Mouse (Mus musculus) lung, embryonic 16.5 days (tissue): ENCODE results near the gene Rasgrf1. TPM values are rescaled to one million over a fixed set of nuclear protein-coding genes. Genes with fewer than 3 reads are reported as not detected.

Experiments used
- ATAC-seq: fragments of 200-750 bp; cut with Nextera tagmentation; 2 replicates; pipeline ENCODE4 v1.8.0; 2017; ENCODE audit warnings: low read depth, mild to moderate bottlenecking, moderate library complexity
- H3K27ac ChIP-seq: fragments of 300-500 bp; sonication (generic); 2 replicates; pipeline ENCODE4 v1.5.1; 2014; ENCODE audit warnings: mild to moderate bottlenecking, control low read depth, low read length
- H3K27me3 ChIP-seq: fragments of 300-500 bp; sonication (generic); 2 replicates; pipeline ENCODE4 v1.6.1; 2014; ENCODE audit warnings: low read depth, low read length, mixed read lengths; ENCODE audit not compliant: control insufficient read depth, insufficient read depth
- H3K36me3 ChIP-seq: fragments of 300-500 bp; sonication (generic); 2 replicates; pipeline ENCODE4 v1.6.1; 2014; ENCODE audit warnings: low read length; ENCODE audit not compliant: control insufficient read depth, insufficient read depth
- H3K4me1 ChIP-seq: fragments of 300-500 bp; sonication (generic); replicated peaks from 2 replicates; pipeline ENCODE4 v1.6.1; 2014; ENCODE audit warnings: low read length, mixed read lengths; ENCODE audit not compliant: control insufficient read depth, insufficient read depth
- H3K4me2 ChIP-seq: fragments of 300-500 bp; sonication (generic); 2 replicates; pipeline ENCODE4 v1.6.1; 2014; ENCODE audit warnings: low read depth, low read length, control low read depth
- H3K4me3 ChIP-seq: fragments of 300-500 bp; sonication (generic); 2 replicates; pipeline ENCODE4 v1.5.1; 2014; ENCODE audit warnings: mild to moderate bottlenecking, low read length, control low read depth
- H3K9ac ChIP-seq: fragments of 300-500 bp; sonication (generic); 2 replicates; pipeline ENCODE4 v1.6.1; 2014; ENCODE audit warnings: low read length, control low read depth
- H3K9me3 ChIP-seq: fragments of 300-500 bp; sonication (generic); 2 replicates; pipeline ENCODE4 v1.6.1; 2016; ENCODE audit warnings: low read length; ENCODE audit not compliant: control insufficient read depth
- WGBS: fragments of 180-500 bp; shearing (Covaris S2); extraction: QIAGEN DNeasy Blood & Tissue Kit; methylation state at CpG from one replicate; pipeline ENCODE4 v1.1.7; 2014; 5-methylcytosine and 5-hydroxymethylcytosine counted together
- polyA plus RNA-seq: library from polyadenylated mRNA; unstranded; fragments of >200 nt; fragmentation: Nextera tagmentation; extraction: Ambion mirVana; gene quantifications from 2 replicates; pipeline ENCODE4 v1.2.1, GENCODE M21; 2015

Rasgrf1 gene
- 0.79 and 1.5 TPM in 2 replicates for polyA plus RNA-seq

DNA sequence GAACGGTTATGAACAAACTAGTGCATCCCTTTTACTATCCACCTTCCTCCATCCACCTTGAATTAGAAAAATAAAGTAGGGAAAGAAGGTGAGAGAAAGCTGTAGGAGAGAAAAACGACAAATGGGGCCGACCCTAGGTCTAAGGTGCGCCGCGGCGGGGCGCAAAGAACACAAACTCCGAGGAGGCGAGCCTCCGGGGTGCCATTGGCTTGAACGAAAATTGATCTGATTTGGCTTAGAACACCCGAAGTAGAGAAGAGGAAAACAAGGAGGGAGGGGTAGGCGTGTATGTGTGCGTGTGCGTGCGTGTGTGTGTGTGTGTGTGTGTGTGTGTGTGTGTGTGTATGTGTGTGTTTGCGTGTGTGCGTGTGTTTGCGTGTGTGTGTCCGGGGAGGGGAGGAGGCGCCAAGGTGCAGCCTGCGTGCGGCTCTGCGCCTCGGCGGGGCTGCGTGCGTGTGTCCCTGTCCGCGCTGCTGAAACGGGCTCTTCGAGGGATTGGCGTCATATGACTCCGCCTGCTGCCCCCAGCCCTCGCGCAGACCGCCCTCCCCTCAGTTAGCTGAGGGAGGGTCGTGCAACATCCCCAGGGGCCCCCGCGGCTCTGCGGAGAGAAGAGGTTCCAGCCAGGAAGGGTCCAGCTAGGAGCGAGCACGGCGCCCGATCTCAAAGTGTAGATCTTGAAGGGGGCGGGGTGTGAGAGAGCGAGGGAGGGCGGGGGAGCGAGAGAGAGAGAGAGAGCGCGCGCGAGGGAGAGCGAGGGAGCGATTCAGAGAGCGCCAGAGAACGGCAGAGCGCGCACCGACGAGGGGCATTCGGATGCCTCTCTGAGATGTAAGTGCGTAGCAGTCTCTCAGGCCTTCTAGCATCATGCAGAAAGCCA is at the start of gene Rasgrf1:
TSS of gene Rasgrf1 (plus strand) at position 778 of the 880 bp plus-strand sequence.
- Histone ChIP-seq H3K9ac (peak within 1 kb of the TSS; percentile 46), H3K36me3 (no peaks in the 10 kb centered on the region), H3K27ac (no peak within 1 kb of the TSS), H3K27me3 (peaks cover 64% of the 10 kb centered on the region), H3K4me1 (peaks cover 24% of the 10 kb centered on the region), H3K4me2 (peak within 1 kb of the TSS; percentile 93), H3K9me3 (no peaks in the 10 kb centered on the region), H3K4me3 (peak within 1 kb of the TSS; percentile 53)
- peak; percentile 75 for ATAC-seq
- WGBS, result under 1% methylated on average over 59 of the region's 64 CpGs

DNA sequence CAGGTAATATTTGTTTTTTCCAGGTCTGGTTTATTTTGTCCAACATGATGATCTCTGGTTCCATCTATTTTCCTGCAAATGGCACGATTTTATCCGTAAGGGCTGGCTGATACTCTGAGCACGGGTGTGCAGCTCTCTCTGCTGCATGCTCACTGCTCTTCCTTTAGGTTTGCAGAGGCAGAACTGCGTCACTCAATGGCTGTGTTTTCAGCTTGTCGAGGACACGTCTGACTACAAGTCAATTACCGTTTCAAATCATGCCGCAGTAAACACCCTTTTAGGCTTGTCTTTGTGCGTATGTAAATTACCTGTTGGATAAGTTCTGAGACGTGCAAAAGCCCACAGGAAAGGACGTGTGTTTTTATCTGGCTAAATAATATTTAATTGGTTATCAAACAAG is 49.6 kb upstream of the Rasgrf1 start:
- H3K4me3 ChIP-seq, result no peak overlapping the region
- no peak overlapping the region for H3K4me2 ChIP-seq
- no peaks in the 10 kb centered on the region for H3K9me3 ChIP-seq
- 68% methylated on average over 11 of the region's 11 CpGs for WGBS
- no peaks in the 10 kb centered on the region for H3K27me3 ChIP-seq
- no peak overlapping the region for H3K27ac ChIP-seq
- no peaks in the 10 kb centered on the region for H3K36me3 ChIP-seq
- no peak for ATAC-seq
- no peaks in the 10 kb centered on the region for H3K4me1 ChIP-seq
- no peak overlapping the region for H3K9ac ChIP-seq

GRCm38 (mm10) chr9:89860584-89860983 is 49.1 kb upstream of the Rasgrf1 start:
- H3K9me3 ChIP-seq, result no peaks in the 10 kb centered on the region
- H3K27me3 ChIP-seq, result no peaks in the 10 kb centered on the region
- no peak for ATAC-seq
- H3K4me2 ChIP-seq, result no peak overlapping the region
- H3K4me3 ChIP-seq, result no peak overlapping the region
- H3K4me1 ChIP-seq, result no peaks in the 10 kb centered on the region
- no peak overlapping the region for H3K27ac ChIP-seq
- no peaks in the 10 kb centered on the region for H3K36me3 ChIP-seq
- no peak overlapping the region for H3K9ac ChIP-seq
- 61% methylated on average over 6 of the region's 6 CpGs for WGBS

DNA sequence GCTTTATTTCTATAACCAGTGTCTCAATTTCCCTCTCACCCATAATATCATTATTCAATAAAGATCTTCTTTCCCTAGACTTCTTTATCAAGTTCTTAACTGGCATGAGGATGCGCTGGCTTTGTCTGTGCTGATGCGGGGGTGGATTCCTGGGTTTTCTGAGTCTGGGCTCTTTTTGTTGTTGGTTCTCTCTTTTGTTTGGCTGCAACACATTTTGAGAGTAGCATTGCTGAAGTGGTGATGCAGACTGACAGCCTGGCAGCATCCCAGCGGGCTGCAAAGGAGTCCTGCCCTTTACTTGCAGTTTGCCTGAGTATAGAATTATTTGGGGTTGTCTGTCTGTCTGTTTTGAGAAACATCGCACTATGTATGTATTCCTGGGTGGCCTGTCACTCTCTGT is 42.6 kb upstream of the Rasgrf1 start:
- no peak for ATAC-seq
- Histone ChIP-seq H3K27ac (no peak overlapping the region), H3K36me3 (no peaks in the 10 kb centered on the region), H3K4me1 (no peaks in the 10 kb centered on the region), H3K4me2 (no peak overlapping the region), H3K4me3 (no peak overlapping the region), H3K9ac (no peak overlapping the region), H3K27me3 (peaks cover 37% of the 10 kb centered on the region), H3K9me3 (no peaks in the 10 kb centered on the region)
- 56% methylated on average over 4 of the region's 4 CpGs for WGBS

GRCm38 (mm10) chr9:89868093-89868729 is 41.5 kb upstream of the Rasgrf1 start:
- no peak overlapping the region for H3K27ac ChIP-seq
- no peaks in the 10 kb centered on the region for H3K36me3 ChIP-seq
- no peaks in the 10 kb centered on the region for H3K4me1 ChIP-seq
- no peak overlapping the region for H3K4me3 ChIP-seq
- no peak for ATAC-seq
- no peak overlapping the region; the same call in 1 of the 2 replicates for H3K4me2 ChIP-seq
- 5% methylated on average over 16 of the region's 16 CpGs for WGBS
- H3K27me3 ChIP-seq, result peaks cover 37% of the 10 kb centered on the region
- no peaks in the 10 kb centered on the region for H3K9me3 ChIP-seq
- no peak overlapping the region for H3K9ac ChIP-seq

DNA sequence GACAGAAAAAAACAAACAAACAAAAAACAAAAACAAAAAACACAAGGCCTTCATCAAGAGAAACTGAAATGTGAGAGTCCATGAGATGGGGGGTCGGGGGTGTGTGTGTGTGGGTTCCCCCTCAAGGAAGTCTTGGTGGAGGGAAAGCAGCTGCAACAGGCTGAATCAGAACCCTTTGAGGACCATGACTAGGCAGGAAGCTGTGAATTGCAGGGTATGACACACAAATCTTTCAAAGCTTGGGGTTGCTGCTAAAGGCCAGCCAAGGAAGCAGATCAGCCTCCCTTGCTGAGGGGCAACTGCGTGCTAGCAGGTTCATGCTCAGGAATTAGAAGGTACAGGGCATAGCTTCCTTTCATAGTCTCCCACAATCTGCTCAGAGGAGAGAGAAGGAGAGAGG is 40.1 kb upstream of the Rasgrf1 start:
- H3K36me3 ChIP-seq, result no peaks in the 10 kb centered on the region
- no peak overlapping the region for H3K4me2 ChIP-seq
- no peak overlapping the region for H3K9ac ChIP-seq
- H3K4me1 ChIP-seq, result no peaks in the 10 kb centered on the region
- H3K4me3 ChIP-seq, result no peak overlapping the region
- ATAC-seq, result no peak
- no peak overlapping the region for H3K27ac ChIP-seq
- no peaks in the 10 kb centered on the region for H3K9me3 ChIP-seq
- 20% methylated on average over 2 of the region's 2 CpGs for WGBS
- H3K27me3 ChIP-seq, result peaks cover 40% of the 10 kb centered on the region

GRCm38 (mm10) chr9:89870531-89871150 is 39.1 kb upstream of the Rasgrf1 start:
- Histone ChIP-seq H3K9ac (no peak overlapping the region), H3K27me3 (peaks cover 45% of the 10 kb centered on the region), H3K9me3 (no peaks in the 10 kb centered on the region), H3K4me1 (no peaks in the 10 kb centered on the region), H3K4me2 (no peak overlapping the region), H3K36me3 (no peaks in the 10 kb centered on the region), H3K4me3 (no peak overlapping the region), H3K27ac (no peak overlapping the region)
- ATAC-seq, result no peak
- WGBS, result 10% methylated on average over 8 of the region's 8 CpGs

- no peak for ATAC-seq
- no peaks in the 10 kb centered on the region for H3K9me3 ChIP-seq
- no peak overlapping the region for H3K9ac ChIP-seq
- 60% methylated on average over 6 of the region's 6 CpGs for WGBS
- no peaks in the 10 kb centered on the region for H3K4me1 ChIP-seq
- no peak overlapping the region for H3K4me3 ChIP-seq
- no peak overlapping the region for H3K27ac ChIP-seq
- no peaks in the 10 kb centered on the region for H3K36me3 ChIP-seq
- no peak overlapping the region for H3K4me2 ChIP-seq
- peaks cover 51% of the 10 kb centered on the region for H3K27me3 ChIP-seq
Observed at GRCm38 (mm10) chr9:89872137-89872536, 37.6 kb upstream of the Rasgrf1 start.

DNA sequence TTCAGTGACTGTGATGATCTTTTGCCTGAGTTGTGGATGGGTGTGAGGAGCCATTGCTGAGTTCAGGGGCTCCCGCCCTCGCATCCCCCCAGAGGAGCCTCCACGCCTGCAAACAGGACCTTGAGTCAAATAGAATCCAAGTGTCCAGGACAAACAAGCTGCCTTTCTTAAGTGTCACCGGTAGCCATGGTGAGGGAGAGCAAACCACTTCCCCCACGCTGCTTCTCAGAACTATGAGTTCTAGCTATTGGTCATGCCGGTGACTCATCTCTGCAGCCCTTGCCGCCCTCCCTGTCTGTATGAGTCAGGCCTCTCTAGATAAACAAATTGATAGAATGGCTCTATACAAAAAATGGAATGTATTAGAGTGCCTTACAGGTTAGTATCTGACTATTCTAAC is 35.3 kb upstream of the Rasgrf1 start:
- no peaks in the 10 kb centered on the region for H3K4me1 ChIP-seq
- H3K27ac ChIP-seq, result no peak overlapping the region
- no peak overlapping the region for H3K4me2 ChIP-seq
- 30% methylated on average over 7 of the region's 7 CpGs for WGBS
- no peak overlapping the region for H3K9ac ChIP-seq
- H3K4me3 ChIP-seq, result no peak overlapping the region
- peaks cover 39% of the 10 kb centered on the region for H3K27me3 ChIP-seq
- peaks cover 2% of the 10 kb centered on the region; the same call in 1 of the 2 replicates for H3K9me3 ChIP-seq
- H3K36me3 ChIP-seq, result no peaks in the 10 kb centered on the region
- ATAC-seq, result no peak
